Mouse (Mus musculus) right cerebral cortex, postnatal 10 days (tissue): Measurements from ENCODE around the gene Atp2b1.

Experiments
- DNase-seq, 2 experiments: peaks; one replicate each; pipeline ENCODE4 v3.0.0; 2021; ENCODE audit warnings: low spot score in 2 of 2

Gene Atp2b1

GRCm38 (mm10) chr10:99033830-99034828 lies 119.9 kb downstream of the Atp2b1 start:
- DNase-seq: no peak

DNA sequence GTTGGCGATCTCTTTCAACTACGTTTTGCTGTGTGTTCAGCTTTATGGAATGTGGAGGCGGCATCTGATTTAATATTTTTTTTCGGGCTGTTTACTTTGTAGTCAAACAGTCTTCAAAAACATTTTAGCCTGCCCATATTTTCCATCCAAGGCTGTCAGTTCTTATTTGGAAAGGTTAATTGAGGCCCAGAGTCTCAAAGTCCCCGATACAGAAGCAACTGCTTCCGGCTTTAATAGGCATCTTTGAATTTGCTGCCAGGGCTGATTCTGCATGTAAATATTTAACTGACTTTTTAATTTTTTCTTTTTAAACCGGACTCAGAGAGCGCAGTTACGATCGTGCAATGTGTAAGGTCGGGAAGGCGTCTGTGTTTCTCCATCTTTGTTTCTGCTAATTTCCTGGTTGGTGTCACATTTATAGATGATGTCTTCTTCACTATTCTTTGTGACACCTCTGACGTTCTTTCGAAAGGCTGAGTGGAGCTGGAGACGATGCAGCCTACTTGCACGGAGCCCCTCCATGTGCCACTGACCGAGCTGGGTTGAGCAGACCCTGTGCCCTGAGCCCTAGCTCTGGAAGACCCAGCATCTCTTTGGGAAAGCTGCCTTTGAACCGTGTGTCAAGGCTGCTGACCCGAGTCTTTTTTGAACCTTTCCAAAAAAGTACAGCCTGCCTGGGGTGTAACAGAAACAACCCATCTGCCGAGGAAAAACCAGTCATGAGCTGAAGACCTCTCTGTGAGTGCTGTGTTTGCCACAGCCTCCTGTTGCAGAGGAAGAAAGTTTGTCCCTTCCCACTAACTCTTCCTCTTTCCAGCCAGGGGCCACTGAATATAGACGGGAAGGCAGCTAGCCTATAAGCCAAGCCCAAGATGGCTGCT lies 123.2 kb downstream of the Atp2b1 start:
- no peak for DNase-seq

- DNase-seq: no peak
These were observed 124.7 kb downstream of the Atp2b1 start for GRCm38 (mm10) chr10:99038866-99039265.

- DNase-seq: no peak
These were observed 126.0 kb downstream of the Atp2b1 start for GRCm38 (mm10) chr10:99040171-99040570.

GRCm38 (mm10) chr10:99046756-99047550 lies 132.7 kb downstream of the Atp2b1 start:
- DNase-seq: no peak

GRCm38 (mm10) chr10:99047551-99047940 lies 133.3 kb downstream of the Atp2b1 start:
- no peak for DNase-seq

GRCm38 (mm10) chr10:99050093-99050492 lies 135.9 kb downstream of the Atp2b1 start:
- no peak for DNase-seq

DNA sequence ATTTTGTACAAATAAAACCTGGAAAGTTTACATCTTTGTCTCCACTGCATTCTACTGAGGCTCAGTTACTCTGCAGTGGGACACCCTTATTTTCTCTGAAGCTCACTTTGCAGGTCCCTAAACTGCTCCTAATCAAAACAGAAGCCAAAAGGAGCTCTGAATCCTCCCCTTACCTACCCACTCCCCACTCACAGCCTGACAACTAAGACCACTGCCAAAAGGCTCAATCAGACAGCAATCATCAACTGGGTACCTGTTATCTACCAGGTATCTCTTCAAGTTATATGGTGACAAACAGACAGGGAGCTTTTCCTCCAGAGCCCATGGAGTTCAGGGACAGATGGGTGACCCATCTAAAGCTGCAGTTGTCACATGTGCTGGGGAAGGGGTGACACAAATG lies 138.9 kb downstream of the Atp2b1 start:
- no peak for DNase-seq

- no peak for DNase-seq
These were observed 146.4 kb downstream of the Atp2b1 start for GRCm38 (mm10) chr10:99060588-99060987.

DNA sequence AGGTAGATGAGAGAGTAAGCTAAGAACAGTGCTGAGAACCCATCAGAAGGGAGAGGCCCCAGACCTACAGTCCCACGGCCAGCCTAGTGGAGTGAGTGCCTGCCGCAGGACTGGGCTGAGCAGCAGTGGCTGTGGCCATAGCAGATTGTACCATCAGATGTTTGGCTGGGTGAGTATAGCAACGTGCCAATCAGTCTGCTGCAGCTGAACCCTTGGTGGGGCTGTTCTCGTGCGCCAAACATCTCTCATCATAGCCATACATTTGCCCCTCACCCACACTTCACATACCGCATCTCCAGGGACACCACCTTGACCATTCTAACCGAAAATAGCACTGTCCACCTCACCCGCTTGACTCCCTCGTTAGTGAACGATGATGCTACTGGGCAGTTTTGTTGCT lies 147.2 kb downstream of the Atp2b1 start:
- DNase-seq: no peak

DNA sequence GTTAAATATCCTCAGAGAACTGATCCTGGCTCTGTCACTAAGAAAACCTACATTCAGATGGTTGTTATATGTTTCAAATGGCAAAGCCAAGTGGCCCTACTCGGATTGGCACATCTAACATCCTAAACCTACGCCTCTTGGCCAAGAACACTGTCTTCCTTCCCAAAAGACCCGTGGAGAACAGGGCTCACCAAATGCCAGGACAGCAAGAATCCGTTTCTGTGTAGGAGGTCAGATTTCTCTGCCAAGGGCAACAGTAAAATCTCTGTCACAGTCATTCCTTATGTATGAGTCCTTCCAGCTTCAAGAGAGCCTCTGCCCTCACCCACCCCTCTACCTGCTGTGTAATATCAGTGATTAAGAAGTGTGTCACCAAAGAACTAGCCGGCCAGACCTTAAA lies 148.3 kb downstream of the Atp2b1 start:
- DNase-seq: no peak
